Mouse (Mus musculus) ES-Bruce4 (cell line): ENCODE results near the gene Wdr46. TPM values are rescaled to one million over a fixed set of nuclear protein-coding genes. Genes with fewer than 3 reads are reported as not detected.

Experiments
- H3K27ac ChIP-seq: 2 replicates; pipeline ENCODE4 v1.5.1; 2012; ENCODE audit warnings: low read length, inconsistent platforms; ENCODE audit not compliant: insufficient read depth
- H3K27me3 ChIP-seq: 2 replicates; pipeline ENCODE4 v1.6.1; 2012; ENCODE audit warnings: mild to moderate bottlenecking, low read length, inconsistent platforms; ENCODE audit not compliant: control insufficient read depth, poor library complexity, insufficient read depth, severe bottlenecking
- H3K36me3 ChIP-seq: 2 replicates; pipeline ENCODE4 v1.6.1; 2012; ENCODE audit warnings: inconsistent platforms, mild to moderate bottlenecking, low read length, moderate library complexity; ENCODE audit not compliant: control insufficient read depth, poor library complexity, insufficient read depth, severe bottlenecking
- H3K4me1 ChIP-seq: one replicate; pipeline ENCODE4 v1.8.1; 2011; ENCODE audit warnings: low read length; ENCODE audit not compliant: control insufficient read depth, insufficient read depth
- H3K4me3 ChIP-seq: 2 replicates; pipeline ENCODE4 v1.5.1; 2011; ENCODE audit warnings: low read depth, mild to moderate bottlenecking, low read length
- H3K9ac ChIP-seq: 2 replicates; pipeline ENCODE4 v1.6.1; 2012; ENCODE audit warnings: low read depth, mild to moderate bottlenecking, inconsistent platforms; ENCODE audit not compliant: poor library complexity, severe bottlenecking
- H3K9me3 ChIP-seq: replicated peaks from 2 replicates; pipeline ENCODE4 v1.6.1; 2012; ENCODE audit warnings: mild to moderate bottlenecking, low read length, inconsistent platforms; ENCODE audit not compliant: control insufficient read depth, poor library complexity, insufficient read depth, severe bottlenecking
- CTCF ChIP-seq: IDR thresholded peaks from one replicate; pipeline ENCODE4 v1.8.1; 2011; ENCODE audit warnings: low read depth, low read length
- EP300 ChIP-seq: IDR thresholded peaks from 2 replicates; pipeline ENCODE4 v1.6.1; 2011; ENCODE audit warnings: low read depth, low read length; ENCODE audit not compliant: insufficient read depth
- POLR2A ChIP-seq: IDR thresholded peaks from one replicate; pipeline ENCODE4 v1.8.1; 2011; ENCODE audit warnings: low read length; ENCODE audit not compliant: insufficient read depth
- polyA plus RNA-seq: library from polyadenylated mRNA; stranded (reverse); fragments of >200 nt; gene quantifications from 2 replicates; pipeline ENCODE4 v1.2.4, GENCODE M21; 2011; ENCODE audit warnings: low read depth; ENCODE audit not compliant: missing spikeins, insufficient read depth, insufficient read length

Gene Wdr46
- polyA plus RNA-seq, 1 experiment = 25.3 TPM

DNA sequence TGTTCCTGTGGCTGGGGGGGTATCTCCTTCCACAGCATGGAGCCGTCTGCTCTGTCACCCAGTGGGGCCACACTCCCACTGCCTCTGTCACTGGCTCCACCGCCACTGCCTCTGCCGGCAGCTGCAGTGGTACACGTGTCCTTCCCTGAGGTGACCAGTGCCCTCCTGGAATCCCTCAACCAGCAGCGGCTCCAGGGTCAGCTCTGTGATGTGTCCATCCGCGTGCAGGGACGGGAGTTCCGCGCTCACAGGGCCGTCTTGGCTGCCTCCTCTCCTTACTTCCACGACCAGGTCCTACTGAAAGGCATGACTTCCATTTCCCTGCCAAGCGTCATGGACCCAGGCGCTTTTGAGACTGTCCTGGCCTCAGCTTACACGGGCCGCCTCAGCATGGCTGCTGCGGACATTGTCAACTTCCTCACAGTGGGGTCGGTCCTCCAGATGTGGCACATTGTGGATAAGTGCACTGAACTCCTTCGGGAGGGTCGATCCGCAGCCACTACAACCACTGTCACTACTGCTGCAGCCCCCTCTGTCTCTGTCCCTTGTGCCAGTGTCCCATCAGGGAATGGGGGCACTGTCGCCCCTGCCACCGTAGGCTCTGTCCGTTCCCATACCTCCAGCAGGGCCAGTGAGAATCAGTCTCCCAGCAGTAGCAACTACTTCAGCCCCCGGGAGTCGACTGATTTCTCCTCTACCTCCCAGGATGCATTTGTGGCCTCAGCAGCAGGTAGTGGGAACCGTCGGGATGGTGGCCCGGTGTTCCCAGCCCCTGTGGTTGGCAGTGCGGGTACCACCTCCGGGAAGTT lies 23.4 kb upstream of the Wdr46 start:
- no peak for TF ChIP-seq EP300
- TF ChIP-seq POLR2A = no peak
- no peak for TF ChIP-seq CTCF
- H3K4me1 ChIP-seq = peaks cover 1% of the 10 kb centered on the region
- no peaks in the 10 kb centered on the region for H3K9me3 ChIP-seq
- H3K27ac ChIP-seq = no peak overlapping the region
- peaks cover 20% of the 10 kb centered on the region for H3K36me3 ChIP-seq
- 0 out of 2 replicates have a peak overlapping the region, but pooled peaks have one; percentile 82 for H3K9ac ChIP-seq
- no peaks in the 10 kb centered on the region for H3K27me3 ChIP-seq
- H3K4me3 ChIP-seq = peak overlapping the region; percentile 40

DNA sequence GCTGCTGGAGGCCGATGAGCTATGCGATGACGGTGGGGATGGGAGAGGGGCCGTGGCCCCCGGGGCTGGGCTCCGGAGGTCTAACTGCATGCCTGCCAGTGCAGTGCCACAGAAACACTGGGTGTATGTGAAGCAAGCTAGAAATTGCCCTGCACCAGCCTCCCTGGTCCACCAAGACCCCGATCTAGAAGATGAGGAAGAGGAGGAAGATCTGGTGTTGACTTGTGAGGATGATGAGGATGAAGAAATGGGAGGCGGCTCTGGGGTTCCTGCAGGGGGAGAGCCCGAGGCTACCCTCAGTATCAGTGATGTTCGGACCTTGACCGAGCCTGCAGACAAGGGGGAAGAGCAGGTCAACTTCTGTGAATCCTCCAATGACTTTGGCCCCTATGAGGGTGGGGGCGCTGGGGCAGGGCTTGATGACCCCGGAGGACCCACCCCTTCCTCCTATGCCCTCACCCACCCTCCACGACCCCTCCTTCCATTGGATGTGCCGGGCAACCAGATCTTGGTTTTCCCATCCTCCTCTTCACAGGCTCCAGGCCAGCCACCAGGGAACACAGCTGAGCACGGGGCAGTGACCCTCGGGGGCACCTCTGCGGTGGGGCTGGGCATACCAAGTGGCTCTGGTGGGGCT lies 22.7 kb upstream of the Wdr46 start:
- H3K36me3 ChIP-seq = peaks cover 13% of the 10 kb centered on the region
- TF ChIP-seq CTCF (no peak), EP300 (no peak), POLR2A (no peak)
- no peaks in the 10 kb centered on the region for H3K9me3 ChIP-seq
- peaks cover 1% of the 10 kb centered on the region for H3K4me1 ChIP-seq
- H3K27ac ChIP-seq = no peak overlapping the region
- no peaks in the 10 kb centered on the region for H3K27me3 ChIP-seq
- no peak overlapping the region; the same call in 1 of the 2 replicates for H3K9ac ChIP-seq
- peak overlapping the region; percentile 38 for H3K4me3 ChIP-seq

DNA sequence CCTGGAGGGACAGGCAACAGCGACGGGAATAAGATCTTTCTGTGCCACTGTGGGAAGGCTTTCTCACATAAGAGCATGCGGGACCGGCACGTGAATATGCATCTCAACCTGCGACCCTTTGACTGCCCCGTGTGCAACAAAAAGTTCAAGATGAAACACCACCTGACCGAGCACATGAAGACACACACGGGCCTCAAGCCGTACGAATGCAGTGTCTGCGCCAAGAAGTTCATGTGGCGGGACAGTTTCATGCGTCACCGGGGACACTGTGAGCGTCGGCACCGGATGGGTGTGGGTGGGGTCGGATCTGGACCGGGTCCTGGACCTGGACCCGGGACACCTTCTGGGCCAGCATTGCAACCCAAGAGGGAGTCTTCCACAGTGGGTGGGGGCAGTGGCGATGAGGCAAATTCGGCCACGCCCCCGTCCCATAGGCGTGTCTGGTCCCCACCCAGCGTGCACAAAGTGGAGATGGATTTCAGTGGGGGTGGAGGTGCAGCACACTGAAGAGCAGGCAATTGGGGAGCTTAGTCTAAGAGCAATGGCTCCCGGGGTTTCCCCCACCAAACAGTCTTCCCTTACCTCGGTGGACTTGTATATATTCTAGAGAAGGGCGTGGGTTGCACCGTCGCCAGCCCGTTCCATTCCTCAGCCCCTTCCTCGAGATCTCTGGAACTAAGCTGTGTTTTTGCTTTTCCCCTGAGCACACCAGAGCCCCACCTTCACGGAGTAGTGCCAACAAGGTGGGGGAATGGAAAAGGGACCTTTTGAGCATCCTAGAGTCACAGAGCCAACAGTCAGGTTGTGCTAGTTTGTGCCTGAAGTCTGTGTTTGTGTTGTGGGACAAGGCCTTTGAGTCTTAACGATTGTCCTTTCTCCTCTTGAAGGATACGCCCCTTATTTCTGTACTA lies 21.9 kb upstream of the Wdr46 start:
- Histone ChIP-seq H3K9ac (peak overlapping the region; percentile 12), H3K4me3 (peak overlapping the region; percentile 76), H3K27me3 (no peaks in the 10 kb centered on the region), H3K9me3 (no peaks in the 10 kb centered on the region), H3K4me1 (peaks cover 1% of the 10 kb centered on the region), H3K27ac (peak overlapping the region; percentile 45), H3K36me3 (peaks cover 7% of the 10 kb centered on the region)
- TF ChIP-seq CTCF = no peak
- TF ChIP-seq POLR2A = no peak
- no peak for TF ChIP-seq EP300

DNA sequence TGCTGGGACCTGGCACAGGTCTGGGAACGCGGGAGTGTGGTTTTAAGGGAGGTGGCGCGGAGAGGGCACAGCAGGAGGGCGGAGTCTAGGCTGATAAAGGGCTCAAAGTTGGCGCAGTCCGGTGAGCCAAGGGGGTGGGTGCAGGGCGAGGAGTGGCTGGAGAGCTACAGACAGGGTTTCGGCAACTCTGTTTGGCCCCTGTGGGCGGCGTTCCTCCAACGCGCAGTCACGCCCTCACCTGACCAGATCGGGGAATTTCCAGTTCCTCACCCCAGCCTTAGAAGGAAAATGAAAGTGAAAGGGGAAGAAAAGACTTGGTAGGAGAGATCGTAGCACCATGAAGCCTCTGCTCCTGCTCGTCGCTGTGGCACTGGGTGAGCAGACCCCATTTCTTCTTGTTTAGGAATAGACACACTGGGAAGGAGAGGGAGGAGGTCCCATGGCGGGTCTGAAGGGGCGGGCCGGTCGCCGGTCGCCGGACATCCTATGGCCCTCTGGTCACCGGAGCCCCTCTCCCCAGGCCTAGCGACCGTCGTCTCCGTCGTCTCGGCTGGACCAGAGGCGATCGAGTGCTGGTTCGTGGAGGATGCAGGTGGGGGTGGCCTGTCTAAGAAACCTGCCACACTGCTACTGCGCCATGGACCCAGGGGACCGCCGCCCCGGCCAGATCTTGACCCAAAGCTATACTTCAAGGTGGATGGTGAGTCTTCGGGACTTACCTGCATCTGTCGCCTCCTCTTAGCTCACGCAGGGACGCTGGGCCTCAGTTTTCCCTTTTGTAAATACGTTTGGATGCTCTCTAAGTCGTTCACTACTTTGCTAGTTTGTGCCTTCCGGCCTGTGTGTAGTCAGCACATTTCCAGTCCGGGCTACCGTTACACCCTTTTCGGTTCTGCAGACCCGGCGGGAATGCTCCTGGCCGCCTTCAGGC lies 20.8 kb upstream of the Wdr46 start:
- Histone ChIP-seq H3K9me3 (no peaks in the 10 kb centered on the region), H3K36me3 (no peaks in the 10 kb centered on the region; the same call in 1 of the 2 replicates), H3K27me3 (no peaks in the 10 kb centered on the region), H3K4me1 (peaks cover 1% of the 10 kb centered on the region), H3K9ac (peak overlapping the region; percentile 57), H3K27ac (peak overlapping the region; percentile 45; the same call in 1 of the 2 replicates), H3K4me3 (peak overlapping the region; percentile 76)
- TF ChIP-seq EP300 (peak; percentile 32; the same call in 1 of the 2 replicates), CTCF (peak; percentile 51), POLR2A (no peak)
